Mouse (Mus musculus) heart, embryonic 13.5 days (tissue): Measurements from ENCODE around the gene Bag3. TPM values are rescaled to one million over a fixed set of nuclear protein-coding genes. Genes with fewer than 3 reads are reported as not detected.

ENCODE experiments used
- ATAC-seq: fragments of 200-750 bp; cut with Nextera tagmentation; 2 replicates; pipeline ENCODE4 v1.8.0; 2017; ENCODE audit warnings: moderate TSS enrichment; ENCODE audit not compliant: insufficient number of reproducible peaks, low FRiP score, low TSS enrichment; ENCODE audit errors: extremely low read depth
- H3K27ac ChIP-seq: fragments of 300-500 bp; sonication (generic); replicated peaks from 2 replicates; pipeline ENCODE4 v1.5.1; 2015; ENCODE audit warnings: moderate library complexity, mild to moderate bottlenecking, inconsistent platforms
- H3K27me3 ChIP-seq: fragments of 300-500 bp; sonication (generic); replicated peaks from 2 replicates; pipeline ENCODE4 v1.6.1; 2015; ENCODE audit warnings: mild to moderate bottlenecking, inconsistent platforms
- H3K36me3 ChIP-seq: fragments of 300-500 bp; sonication (generic); 2 replicates; pipeline ENCODE4 v1.6.1; 2015; ENCODE audit warnings: mild to moderate bottlenecking, inconsistent platforms
- H3K4me1 ChIP-seq: fragments of 300-500 bp; sonication (generic); 2 replicates; pipeline ENCODE4 v1.6.1; 2015; ENCODE audit warnings: inconsistent platforms
- H3K4me2 ChIP-seq: fragments of 300-500 bp; sonication (generic); 2 replicates; pipeline ENCODE4 v1.6.1; 2015; ENCODE audit warnings: inconsistent platforms, mild to moderate bottlenecking, moderate library complexity
- H3K4me3 ChIP-seq: fragments of 300-500 bp; sonication (generic); 2 replicates; pipeline ENCODE4 v1.5.1; 2015; ENCODE audit warnings: moderate library complexity, mild to moderate bottlenecking, inconsistent platforms
- H3K9ac ChIP-seq: fragments of 300-500 bp; sonication (generic); 2 replicates; pipeline ENCODE4 v1.6.1; 2015; ENCODE audit warnings: inconsistent platforms, mild to moderate bottlenecking, moderate library complexity
- H3K9me3 ChIP-seq: fragments of 300-500 bp; sonication (generic); 2 replicates; pipeline ENCODE4 v1.6.1; 2016; ENCODE audit warnings: inconsistent platforms
- WGBS: fragments of 180-500 bp; shearing (Covaris S2); methylation state at CpG from one replicate; pipeline ENCODE4 v1.1.7; 2015; ENCODE audit warnings: mixed read lengths; 5-methylcytosine and 5-hydroxymethylcytosine counted together
- polyA plus RNA-seq: library from polyadenylated mRNA; unstranded; fragments of >200 nt; fragmentation: Nextera tagmentation; extraction: Ambion mirVana; gene quantifications from 2 replicates; pipeline ENCODE4 v1.2.1, GENCODE M21; 2015

Bag3 gene
- polyA plus RNA-seq, 1 experiment from 2014 or later = 21.5 TPM

GRCm38 (mm10) chr7:128546031-128546430 lies 22.6 kb downstream of the Bag3 start:
- H3K9me3 ChIP-seq = no peaks in the 10 kb centered on the region
- WGBS = 91% methylated on average over 8 of the region's 8 CpGs

GRCm38 (mm10) chr7:128549137-128549536 lies 25.7 kb downstream of the Bag3 start:
- Histone ChIP-seq H3K27ac (peak overlapping the region; percentile 71), H3K27me3 (no peaks in the 10 kb centered on the region), H3K36me3 (peaks cover 46% of the 10 kb centered on the region), H3K9me3 (no peaks in the 10 kb centered on the region), H3K4me2 (no peak overlapping the region), H3K4me1 (peaks cover 43% of the 10 kb centered on the region), H3K9ac (no peak overlapping the region), H3K4me3 (no peak overlapping the region)
- WGBS = 12% methylated on average over 4 of the region's 4 CpGs
- ATAC-seq = no peak; the same call in 1 of the 2 replicates

More at GRCm38 (mm10) chr7:128546031-128546430, 22.6 kb downstream of the Bag3 start:
- Histone ChIP-seq H3K27ac (no peak overlapping the region), H3K4me2 (no peak overlapping the region), H3K4me3 (no peak overlapping the region), H3K9ac (no peak overlapping the region), H3K4me1 (peaks cover 63% of the 10 kb centered on the region), H3K36me3 (peaks cover 77% of the 10 kb centered on the region), H3K27me3 (no peaks in the 10 kb centered on the region)
- ATAC-seq = no peak

- WGBS = 18% methylated on average over 1 of the region's 1 CpGs
- Histone ChIP-seq H3K9ac (no peak overlapping the region), H3K4me2 (no peak overlapping the region), H3K9me3 (no peaks in the 10 kb centered on the region), H3K27ac (peak overlapping the region; percentile 71), H3K4me1 (peaks cover 42% of the 10 kb centered on the region), H3K27me3 (no peaks in the 10 kb centered on the region), H3K4me3 (no peak overlapping the region), H3K36me3 (peaks cover 32% of the 10 kb centered on the region)
- ATAC-seq = no peak
These were observed 27.1 kb downstream of the Bag3 start for GRCm38 (mm10) chr7:128550328-128551086.

- Histone ChIP-seq H3K9me3 (no peaks in the 10 kb centered on the region), H3K4me3 (no peak overlapping the region), H3K27me3 (no peaks in the 10 kb centered on the region), H3K4me2 (no peak overlapping the region), H3K4me1 (peaks cover 42% of the 10 kb centered on the region), H3K36me3 (peaks cover 27% of the 10 kb centered on the region), H3K27ac (no peak overlapping the region), H3K9ac (no peak overlapping the region)
- 56% methylated on average over 3 of the region's 3 CpGs for WGBS
- no peak for ATAC-seq
These were observed 27.7 kb downstream of the Bag3 start for GRCm38 (mm10) chr7:128551087-128551457.

- Histone ChIP-seq H3K36me3 (peaks cover 5% of the 10 kb centered on the region), H3K4me1 (peaks cover 42% of the 10 kb centered on the region), H3K27ac (no peak overlapping the region), H3K4me2 (no peak overlapping the region), H3K9ac (0 out of 2 replicates have a peak overlapping the region, but pooled peaks have one; percentile 24), H3K9me3 (no peaks in the 10 kb centered on the region), H3K4me3 (no peak overlapping the region), H3K27me3 (no peaks in the 10 kb centered on the region)
- ATAC-seq = no peak; the same call in 1 of the 2 replicates
- 26% methylated on average over 3 of the region's 3 CpGs for WGBS
These were observed 29.8 kb downstream of the Bag3 start for GRCm38 (mm10) chr7:128553105-128553705.

- Histone ChIP-seq H3K4me2 (no peak overlapping the region), H3K9ac (no peak overlapping the region), H3K4me1 (peaks cover 31% of the 10 kb centered on the region), H3K4me3 (no peak overlapping the region), H3K27ac (no peak overlapping the region), H3K27me3 (no peaks in the 10 kb centered on the region), H3K9me3 (no peaks in the 10 kb centered on the region), H3K36me3 (no peaks in the 10 kb centered on the region)
- WGBS = 63% methylated on average over 6 of the region's 6 CpGs
- no peak for ATAC-seq
These were observed 31.1 kb downstream of the Bag3 start for GRCm38 (mm10) chr7:128554502-128554901.

- WGBS = 69% methylated on average over 5 of the region's 5 CpGs
- no peaks in the 10 kb centered on the region for H3K9me3 ChIP-seq
- H3K9ac ChIP-seq = no peak overlapping the region
- no peak for ATAC-seq
- no peaks in the 10 kb centered on the region for H3K27me3 ChIP-seq
- no peak overlapping the region for H3K4me3 ChIP-seq
- H3K4me2 ChIP-seq = no peak overlapping the region
- no peaks in the 10 kb centered on the region for H3K36me3 ChIP-seq
- peaks cover 23% of the 10 kb centered on the region for H3K4me1 ChIP-seq
- no peak overlapping the region for H3K27ac ChIP-seq
These were observed 31.8 kb downstream of the Bag3 start for GRCm38 (mm10) chr7:128555141-128555750.

GRCm38 (mm10) chr7:128556923-128557430 lies 33.6 kb downstream of the Bag3 start:
- ATAC-seq = no peak
- Histone ChIP-seq H3K9ac (no peak overlapping the region), H3K9me3 (no peaks in the 10 kb centered on the region), H3K4me1 (peaks cover 14% of the 10 kb centered on the region), H3K4me2 (no peak overlapping the region), H3K4me3 (no peak overlapping the region), H3K27ac (no peak overlapping the region), H3K36me3 (no peaks in the 10 kb centered on the region), H3K27me3 (no peaks in the 10 kb centered on the region)
- WGBS = 71% methylated on average over 1 of the region's 1 CpGs

GRCm38 (mm10) chr7:128563373-128563772 lies 40.0 kb downstream of the Bag3 start:
- no peaks in the 10 kb centered on the region for H3K27me3 ChIP-seq
- H3K4me2 ChIP-seq = no peak overlapping the region
- no peak overlapping the region for H3K27ac ChIP-seq
- no peak overlapping the region for H3K9ac ChIP-seq
- H3K4me3 ChIP-seq = no peak overlapping the region
- WGBS = 41% methylated on average over 4 of the region's 4 CpGs
- no peaks in the 10 kb centered on the region for H3K36me3 ChIP-seq
- no peaks in the 10 kb centered on the region for H3K4me1 ChIP-seq
- H3K9me3 ChIP-seq = no peaks in the 10 kb centered on the region
- ATAC-seq = no peak

GRCm38 (mm10) chr7:128566311-128566710 lies 42.9 kb downstream of the Bag3 start:
- Histone ChIP-seq H3K9ac (no peak overlapping the region), H3K27me3 (no peaks in the 10 kb centered on the region), H3K36me3 (no peaks in the 10 kb centered on the region), H3K27ac (no peak overlapping the region), H3K4me3 (no peak overlapping the region), H3K4me2 (no peak overlapping the region), H3K4me1 (no peaks in the 10 kb centered on the region), H3K9me3 (no peaks in the 10 kb centered on the region)
- 75% methylated on average over 7 of the region's 7 CpGs for WGBS
- no peak for ATAC-seq

GRCm38 (mm10) chr7:128567561-128568244 lies 44.3 kb downstream of the Bag3 start:
- no peak overlapping the region for H3K27ac ChIP-seq
- no peak for ATAC-seq
- no peak overlapping the region for H3K4me2 ChIP-seq
- H3K36me3 ChIP-seq = no peaks in the 10 kb centered on the region
- 85% methylated on average over 8 of the region's 8 CpGs for WGBS
- no peaks in the 10 kb centered on the region for H3K9me3 ChIP-seq
- no peaks in the 10 kb centered on the region for H3K27me3 ChIP-seq
- no peak overlapping the region for H3K4me3 ChIP-seq
- H3K9ac ChIP-seq = no peak overlapping the region
- no peaks in the 10 kb centered on the region for H3K4me1 ChIP-seq
